Mouse (Mus musculus): ENCODE data around the gene Pcbp2. TPM values are rescaled to one million over a fixed set of nuclear protein-coding genes. Genes with fewer than 3 reads are reported as not detected.

Pcbp2 gene
- polyA plus RNA-seq, 1 experiment from 2014 or later = 223 TPM

DNA sequence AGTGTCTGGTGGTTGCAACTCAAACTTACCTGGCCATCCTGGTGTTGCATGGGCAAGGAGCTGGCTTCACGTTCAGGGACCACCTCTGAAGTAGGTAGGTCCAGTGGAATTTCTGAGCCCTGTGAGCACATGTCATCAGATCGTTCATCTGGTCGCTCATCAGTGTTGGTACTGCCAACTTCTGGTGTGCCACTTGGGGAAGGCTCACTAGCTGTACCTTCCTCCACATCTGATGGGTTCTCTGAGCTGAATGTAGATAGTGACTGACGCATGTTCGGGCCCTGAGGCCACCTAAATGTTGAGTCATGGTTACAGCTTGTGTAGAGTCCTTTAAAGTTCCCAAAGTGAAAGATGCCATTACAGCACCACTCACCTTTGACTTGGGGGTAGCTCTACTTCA lies 30.1 kb downstream of the Pcbp2 start:
- no peak overlapping the region for H3K4me3 ChIP-seq (replicated peaks)
- no peaks in the 10 kb centered on the region for H3K9me3 ChIP-seq (replicated peaks)
- ATAC-seq (ENCODE audit: insufficient number of reproducible peaks, low FRiP score, low TSS enrichment, low read depth) = no peak
- H3K27me3 ChIP-seq = no peaks in the 10 kb centered on the region
- H3K27ac ChIP-seq (replicated peaks) = no peak overlapping the region
- H3K36me3 ChIP-seq = peaks cover 90% of the 10 kb centered on the region
- H3K4me2 ChIP-seq (replicated peaks) = no peak overlapping the region
- no peak overlapping the region for H3K9ac ChIP-seq
- no peaks in the 10 kb centered on the region for H3K4me1 ChIP-seq
- 87% methylated on average over 5 of the region's 5 CpGs for WGBS

DNA sequence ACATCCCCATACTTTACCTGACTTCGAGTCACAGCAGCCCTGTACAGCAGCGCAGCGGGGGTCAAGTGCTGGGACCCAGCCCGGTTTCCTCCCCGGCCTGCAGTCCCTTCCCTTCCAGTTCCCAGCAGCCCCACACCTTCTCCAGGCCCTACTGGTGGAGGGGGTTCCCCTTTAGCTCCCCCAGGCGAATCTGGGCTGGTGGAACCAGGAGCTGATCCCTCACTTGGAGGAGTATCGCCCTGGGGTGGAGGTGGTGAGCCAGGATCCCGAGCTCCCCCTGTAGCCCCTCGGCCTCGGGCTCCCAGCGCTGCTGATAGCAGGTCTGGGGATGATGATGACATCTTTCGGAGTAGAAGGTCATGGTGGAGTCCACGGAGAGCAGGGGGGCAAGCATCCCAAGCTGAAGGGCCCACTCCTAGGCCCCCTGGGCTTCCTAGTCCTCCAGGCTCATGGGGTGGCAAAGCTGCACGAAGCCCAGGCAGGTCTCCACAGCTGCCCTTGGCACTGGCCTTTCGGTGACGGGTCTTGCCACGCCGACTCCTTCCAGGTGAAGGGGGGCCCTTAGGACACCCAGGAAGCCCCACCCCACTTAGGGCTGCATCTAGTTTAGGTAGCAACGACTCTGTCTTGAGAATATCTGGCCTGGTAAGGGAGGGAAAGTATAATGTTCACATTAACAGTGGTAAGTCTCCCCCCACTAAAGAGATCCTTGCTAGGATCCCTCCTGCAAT lies 30.9 kb downstream of the Pcbp2 start:
- Histone ChIP-seq H3K9ac (no peak overlapping the region), H3K4me3 (replicated peaks) (no peak overlapping the region), H3K9me3 (replicated peaks) (no peaks in the 10 kb centered on the region), H3K27me3 (no peaks in the 10 kb centered on the region), H3K27ac (replicated peaks) (no peak overlapping the region; the same call in 1 of the 2 replicates), H3K36me3 (peaks cover 85% of the 10 kb centered on the region), H3K4me2 (replicated peaks) (no peak overlapping the region), H3K4me1 (peaks cover 3% of the 10 kb centered on the region; the same call in 1 of the 2 replicates)
- no peak for ATAC-seq (ENCODE audit: insufficient number of reproducible peaks, low FRiP score, low TSS enrichment, low read depth)
- WGBS = 84% methylated on average over 19 of the region's 19 CpGs

DNA sequence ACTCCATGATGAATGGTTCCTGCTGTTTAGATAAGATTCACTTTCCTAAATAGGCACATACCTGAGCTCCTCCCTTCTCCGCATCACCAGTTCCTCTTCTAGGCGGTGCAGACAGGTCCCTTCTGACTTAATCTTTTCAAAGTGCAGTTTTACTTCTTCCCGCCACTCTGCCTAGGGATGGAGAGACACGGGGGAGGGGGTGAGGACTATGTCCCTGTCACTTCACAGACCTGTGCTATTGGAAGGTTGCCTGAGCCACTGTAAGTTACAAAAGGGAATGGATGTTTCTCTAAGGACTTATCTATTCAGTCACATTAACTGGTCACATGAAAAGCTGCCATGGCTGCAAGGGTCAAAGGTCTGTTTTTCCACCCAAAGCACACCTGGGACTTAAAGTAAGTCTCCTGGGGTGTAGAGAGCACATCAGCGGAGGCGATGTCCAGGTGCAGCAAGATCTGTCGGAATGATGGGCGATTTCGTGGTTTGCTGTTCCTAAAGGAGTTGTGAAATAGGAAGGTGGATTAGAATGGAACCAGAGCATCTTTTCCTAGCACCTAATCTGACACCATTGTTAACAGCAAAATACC lies 32.0 kb downstream of the Pcbp2 start:
- no peak overlapping the region for H3K27ac ChIP-seq (replicated peaks)
- peaks cover 3% of the 10 kb centered on the region; the same call in 1 of the 2 replicates for H3K4me1 ChIP-seq
- WGBS = 75% methylated on average over 9 of the region's 9 CpGs
- H3K27me3 ChIP-seq = no peaks in the 10 kb centered on the region
- H3K4me3 ChIP-seq (replicated peaks) = no peak overlapping the region
- H3K4me2 ChIP-seq (replicated peaks) = no peak overlapping the region
- no peak for ATAC-seq (ENCODE audit: insufficient number of reproducible peaks, low FRiP score, low TSS enrichment, low read depth)
- no peak overlapping the region for H3K9ac ChIP-seq
- H3K9me3 ChIP-seq (replicated peaks) = no peaks in the 10 kb centered on the region
- peaks cover 78% of the 10 kb centered on the region for H3K36me3 ChIP-seq

DNA sequence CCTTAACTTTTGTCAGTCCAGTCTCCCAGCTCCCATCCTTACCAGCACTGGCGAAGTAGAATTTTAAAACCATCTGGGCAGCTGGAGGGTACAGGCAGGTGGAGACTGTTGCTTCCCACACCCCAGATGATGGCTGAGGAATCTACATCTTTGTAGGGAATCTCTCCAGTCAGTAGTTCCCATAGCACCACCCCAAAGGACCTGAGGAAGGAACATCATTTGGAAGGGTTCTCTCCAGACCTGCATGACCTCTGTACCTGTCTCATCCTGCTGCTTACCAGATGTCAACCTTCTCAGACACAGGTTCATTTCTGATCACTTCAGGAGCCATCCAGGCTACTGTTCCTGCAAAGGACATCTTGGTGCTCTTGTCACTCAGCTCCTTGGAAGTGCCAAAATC lies 33.1 kb downstream of the Pcbp2 start, which contains the start of gene Gm10337:
TSS of gene Gm10337 (plus strand) at position 276 of the 400 bp plus-strand sequence.
- 80% methylated on average over 1 of the region's 1 CpGs for WGBS
- no peak within 1 kb of the TSS for H3K9ac ChIP-seq
- no peak for ATAC-seq (ENCODE audit: insufficient number of reproducible peaks, low FRiP score, low TSS enrichment, low read depth)
- peaks cover 74% of the 10 kb centered on the region for H3K36me3 ChIP-seq
- H3K27me3 ChIP-seq = no peaks in the 10 kb centered on the region
- no peak within 1 kb of the TSS for H3K4me3 ChIP-seq (replicated peaks)
- no peak within 1 kb of the TSS for H3K4me2 ChIP-seq (replicated peaks)
- H3K9me3 ChIP-seq (replicated peaks) = no peaks in the 10 kb centered on the region
- H3K27ac ChIP-seq (replicated peaks) = no peak within 1 kb of the TSS
- peaks cover 3% of the 10 kb centered on the region; the same call in 1 of the 2 replicates for H3K4me1 ChIP-seq

DNA sequence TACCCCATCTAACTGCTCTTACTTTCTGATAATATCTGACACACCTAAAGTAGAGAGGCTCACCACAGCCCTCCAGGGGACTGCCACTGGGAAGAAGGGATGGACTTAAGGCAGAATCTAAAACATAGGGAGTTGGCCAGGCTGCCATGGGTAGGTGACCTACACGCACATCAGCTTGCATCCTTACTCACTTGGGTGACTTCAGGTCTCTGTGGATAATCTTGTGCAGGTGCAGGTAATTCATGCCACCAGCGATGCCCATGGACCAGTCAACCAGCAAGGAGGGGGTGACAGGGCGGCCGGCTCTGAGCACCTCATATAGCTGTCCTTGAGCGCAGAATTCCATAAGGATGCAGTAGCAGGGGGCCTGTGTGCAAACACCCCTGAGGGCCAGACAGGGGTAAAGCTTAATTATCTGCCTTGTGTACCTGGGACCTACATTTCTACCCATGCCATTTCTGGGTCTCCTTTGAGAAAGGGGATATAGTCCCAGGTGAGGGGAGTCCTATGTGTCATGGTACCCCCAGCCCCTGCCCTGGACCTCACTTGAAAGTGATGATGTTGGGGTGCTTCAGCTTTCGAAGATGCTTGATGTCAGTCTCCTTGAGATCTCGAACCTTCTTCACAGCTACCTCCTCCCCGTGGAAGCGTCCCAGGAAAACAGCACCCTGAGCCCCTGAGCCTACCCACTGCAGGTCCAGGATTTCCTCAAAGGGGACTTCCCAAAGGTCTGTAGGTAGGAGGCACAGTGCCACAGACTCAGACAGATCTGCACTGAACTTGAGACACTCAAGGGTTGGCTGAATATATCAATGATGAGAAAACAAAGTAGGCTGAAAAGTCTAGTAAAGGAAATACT lies 33.8 kb downstream of the Pcbp2 start:
- Histone ChIP-seq H3K9me3 (replicated peaks) (no peaks in the 10 kb centered on the region), H3K4me3 (replicated peaks) (no peak overlapping the region), H3K9ac (no peak overlapping the region), H3K27me3 (no peaks in the 10 kb centered on the region), H3K4me1 (peaks cover 3% of the 10 kb centered on the region), H3K36me3 (peaks cover 70% of the 10 kb centered on the region), H3K27ac (replicated peaks) (no peak overlapping the region), H3K4me2 (replicated peaks) (no peak overlapping the region)
- ATAC-seq (ENCODE audit: insufficient number of reproducible peaks, low FRiP score, low TSS enrichment, low read depth) = no peak
- 83% methylated on average over 9 of the region's 9 CpGs for WGBS

DNA sequence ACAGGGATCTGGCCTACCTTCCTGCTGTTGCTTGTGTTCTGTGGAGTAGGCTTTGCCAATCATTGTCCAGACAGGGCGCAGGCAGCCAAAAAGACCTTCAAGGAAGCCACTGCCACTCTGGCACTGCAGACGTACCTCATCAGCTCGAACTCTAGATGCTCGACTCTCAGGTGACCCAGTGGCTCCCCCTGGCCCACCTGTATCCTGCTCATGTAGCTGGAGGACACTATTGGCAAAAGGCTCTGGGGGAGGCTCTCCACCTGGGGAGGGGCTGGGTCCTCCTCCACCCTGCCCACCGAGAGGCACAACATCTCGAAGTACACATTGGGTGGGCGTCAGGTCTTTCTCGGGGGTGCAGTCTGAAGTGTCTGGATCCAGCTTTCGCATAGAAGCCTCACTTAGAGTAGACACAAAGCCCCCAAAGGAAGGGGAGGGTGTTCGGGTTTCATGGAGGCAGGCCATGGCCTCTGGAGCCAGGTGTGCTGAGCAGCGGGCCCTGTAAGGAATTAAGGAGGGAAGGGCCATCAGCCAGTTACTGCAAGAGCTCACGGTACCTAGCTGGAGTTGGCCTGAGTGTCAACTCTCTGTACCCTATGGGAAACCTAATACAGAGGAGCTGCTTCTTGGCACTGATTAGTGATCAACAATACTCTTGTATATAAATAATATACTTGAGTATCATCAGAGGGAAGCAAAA lies 34.9 kb downstream of the Pcbp2 start:
- Histone ChIP-seq H3K4me1 (peaks cover 13% of the 10 kb centered on the region), H3K9me3 (replicated peaks) (no peaks in the 10 kb centered on the region), H3K36me3 (peaks cover 60% of the 10 kb centered on the region), H3K4me3 (replicated peaks) (no peak overlapping the region), H3K27ac (replicated peaks) (no peak overlapping the region), H3K4me2 (replicated peaks) (no peak overlapping the region), H3K27me3 (no peaks in the 10 kb centered on the region), H3K9ac (no peak overlapping the region)
- no peak for ATAC-seq (ENCODE audit: insufficient number of reproducible peaks, low FRiP score, low TSS enrichment, low read depth)
- WGBS = 61% methylated on average over 12 of the region's 12 CpGs

DNA sequence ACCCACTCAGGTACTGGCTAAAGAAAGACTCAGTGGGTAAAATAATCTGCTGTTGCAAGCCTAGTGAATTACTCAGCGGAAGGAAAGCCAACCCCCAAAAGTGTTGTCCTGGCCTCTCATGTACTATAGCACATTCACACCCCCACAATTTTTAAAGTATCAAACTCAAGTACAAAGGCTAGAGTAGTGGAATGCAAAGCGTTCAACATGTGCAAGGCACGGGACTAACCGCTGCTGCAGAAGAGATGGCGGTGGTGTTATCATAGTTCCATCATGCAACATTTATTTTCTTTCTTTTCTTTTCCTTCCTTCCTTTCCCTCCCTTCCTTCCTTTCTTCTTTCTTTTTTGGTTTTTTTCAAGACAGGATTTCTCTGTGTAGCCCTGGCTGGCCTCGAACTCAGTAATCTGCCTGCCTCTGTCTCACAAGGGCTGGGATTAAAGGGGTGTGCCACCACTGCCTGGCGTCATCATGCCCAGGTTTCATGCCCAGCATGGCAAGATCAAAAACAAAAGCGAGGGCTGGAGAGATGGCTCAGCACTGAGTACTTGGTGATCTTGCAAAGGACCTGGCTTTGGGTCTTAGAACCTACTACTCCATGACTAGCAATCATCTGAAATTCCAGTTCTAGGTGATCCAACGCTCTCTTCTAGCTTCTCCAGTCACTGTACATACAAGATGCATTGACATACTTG lies 35.6 kb downstream of the Pcbp2 start:
- no peak for ATAC-seq (ENCODE audit: insufficient number of reproducible peaks, low FRiP score, low TSS enrichment, low read depth)
- H3K4me3 ChIP-seq (replicated peaks) = no peak overlapping the region
- H3K27ac ChIP-seq (replicated peaks) = no peak overlapping the region
- H3K9ac ChIP-seq = no peak overlapping the region
- peaks cover 19% of the 10 kb centered on the region for H3K4me1 ChIP-seq
- H3K9me3 ChIP-seq (replicated peaks) = no peaks in the 10 kb centered on the region
- no peak overlapping the region for H3K4me2 ChIP-seq (replicated peaks)
- 83% methylated on average over 9 of the region's 9 CpGs for whole genome bisulfite sequencing
- peaks cover 53% of the 10 kb centered on the region for H3K36me3 ChIP-seq
- H3K27me3 ChIP-seq = no peaks in the 10 kb centered on the region

- Histone ChIP-seq H3K9me3 (replicated peaks) (no peaks in the 10 kb centered on the region), H3K27me3 (no peaks in the 10 kb centered on the region), H3K4me1 (peaks cover 24% of the 10 kb centered on the region), H3K4me2 (replicated peaks) (no peak overlapping the region), H3K36me3 (peaks cover 47% of the 10 kb centered on the region), H3K27ac (replicated peaks) (no peak overlapping the region), H3K4me3 (replicated peaks) (no peak overlapping the region), H3K9ac (no peak overlapping the region)
- WGBS = 44% methylated on average over 2 of the region's 2 CpGs
- no peak for ATAC-seq (ENCODE audit: insufficient number of reproducible peaks, low FRiP score, low TSS enrichment, low read depth)
Observed at GRCm38 (mm10) chr15:102506464-102506830, 36.1 kb downstream of the Pcbp2 start.

- Histone ChIP-seq H3K36me3 (peaks cover 43% of the 10 kb centered on the region), H3K4me1 (peaks cover 28% of the 10 kb centered on the region), H3K27ac (replicated peaks) (no peak overlapping the region), H3K4me3 (replicated peaks) (no peak overlapping the region), H3K9me3 (replicated peaks) (no peaks in the 10 kb centered on the region), H3K9ac (no peak overlapping the region), H3K4me2 (replicated peaks) (no peak overlapping the region), H3K27me3 (no peaks in the 10 kb centered on the region)
- ATAC-seq (ENCODE audit: insufficient number of reproducible peaks, low FRiP score, low TSS enrichment, low read depth) = no peak
- 91% methylated on average over 1 of the region's 1 CpGs for WGBS
Observed at GRCm38 (mm10) chr15:102506864-102507263, 36.5 kb downstream of the Pcbp2 start.

DNA sequence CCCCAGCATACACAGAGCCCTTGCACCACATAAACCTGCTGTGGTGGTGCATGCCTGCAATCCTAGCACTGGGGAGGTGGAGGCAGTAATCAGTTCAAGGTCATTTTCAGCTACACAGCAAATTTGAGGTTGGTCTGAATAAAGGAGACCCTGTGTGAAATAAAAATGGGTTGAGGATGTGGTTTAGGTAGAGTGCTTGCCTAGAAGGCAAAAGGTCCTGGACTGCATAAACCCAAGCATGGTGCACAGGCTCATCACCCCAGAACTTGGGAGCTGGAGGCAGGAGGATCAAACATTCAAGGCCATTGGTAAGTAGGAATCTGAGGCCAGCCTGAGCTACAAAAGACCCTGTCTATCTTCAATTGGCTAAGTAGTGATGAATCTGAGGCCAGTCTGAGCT lies 37.2 kb downstream of the Pcbp2 start:
- H3K4me3 ChIP-seq (replicated peaks) = no peak overlapping the region
- H3K4me1 ChIP-seq = peaks cover 35% of the 10 kb centered on the region
- ATAC-seq (ENCODE audit: insufficient number of reproducible peaks, low FRiP score, low TSS enrichment, low read depth) = no peak
- H3K9me3 ChIP-seq (replicated peaks) = no peaks in the 10 kb centered on the region
- no peak overlapping the region for H3K4me2 ChIP-seq (replicated peaks)
- H3K36me3 ChIP-seq = peaks cover 36% of the 10 kb centered on the region
- no peaks in the 10 kb centered on the region for H3K27me3 ChIP-seq
- H3K27ac ChIP-seq (replicated peaks) = no peak overlapping the region
- no peak overlapping the region for H3K9ac ChIP-seq

Measured in embryonic facial prominence, embryonic 15.5 days (tissue).